Mouse (Mus musculus) ES-E14 (cell line): ENCODE measurements around the gene Fem1a. TPM values are rescaled to one million over a fixed set of nuclear protein-coding genes. Genes with fewer than 3 reads are reported as not detected.
A peak's percentile ranks its signal among the peaks of the same experiment; 100 is the strongest.

Source experiments
- DNase-seq: peaks from one replicate; pipeline ENCODE4 v3.0.0-alpha.2; 2013; ENCODE audit warnings: low read depth, low spot score
- H3K27ac ChIP-seq: 2 replicates; pipeline ENCODE4 v1.5.1; 2012; ENCODE audit warnings: low read depth, mild to moderate bottlenecking, low read length, moderate library complexity, mixed read lengths; ENCODE audit not compliant: poor library complexity, insufficient read depth, severe bottlenecking
- H3K36me3 ChIP-seq: 2 replicates; pipeline ENCODE4 v1.6.1; 2012; ENCODE audit warnings: mild to moderate bottlenecking, low read length, moderate library complexity, mixed read lengths; ENCODE audit not compliant: control insufficient read depth, poor library complexity, insufficient read depth, severe bottlenecking
- H3K4me1 ChIP-seq, 2 experiments: fragments of 150-350 bp in 1 of 2; sonication (generic) in 1 of 2; 2 replicates each; pipeline ENCODE4 v1.6.1; 2012; ENCODE audit warnings: low read length in 2 of 2, mild to moderate bottlenecking in 1 of 2, mixed read lengths in 1 of 2; ENCODE audit not compliant: control insufficient read depth in 2 of 2, insufficient read depth in 2 of 2, poor library complexity in 1 of 2
- H3K4me3 ChIP-seq, 2 experiments: fragments of 150-350 bp in 1 of 2; sonication (generic) in 1 of 2; 2 replicates each; pipeline ENCODE4 v1.5.1; 2012; ENCODE audit warnings: low read length in 2 of 2, low read depth in 1 of 2, mild to moderate bottlenecking in 1 of 2, mixed read lengths in 1 of 2; ENCODE audit not compliant: insufficient read depth in 1 of 2, poor library complexity in 1 of 2, severe bottlenecking in 1 of 2
- H3K9ac ChIP-seq: 2 replicates; pipeline ENCODE4 v1.6.1; 2012; ENCODE audit warnings: low read depth, mild to moderate bottlenecking, low read length, mixed read lengths; ENCODE audit not compliant: poor library complexity, insufficient read depth, severe bottlenecking
- H3K9me3 ChIP-seq: fragments of 150-350 bp; sonication (generic); 2 replicates; pipeline ENCODE4 v1.6.1; 2012; ENCODE audit warnings: low read depth, mild to moderate bottlenecking, low read length; ENCODE audit not compliant: control insufficient read depth, insufficient read depth
- CHD2 ChIP-seq: IDR thresholded peaks from 2 replicates; pipeline ENCODE4 v1.6.1; 2014; ENCODE audit warnings: mild to moderate bottlenecking, low read depth, low read length, inconsistent platforms
- HCFC1 ChIP-seq: IDR thresholded peaks from 2 replicates; pipeline ENCODE4 v1.6.1; 2012; ENCODE audit warnings: low read length, inconsistent platforms, borderline replicate concordance; ENCODE audit not compliant: insufficient read depth
- MAFK ChIP-seq: IDR thresholded peaks from 2 replicates; pipeline ENCODE4 v1.6.1; 2014; ENCODE audit warnings: mild to moderate bottlenecking, low read depth, low read length, inconsistent platforms; ENCODE audit not compliant: insufficient read depth
- ZC3H11A ChIP-seq: IDR thresholded peaks from 2 replicates; pipeline ENCODE4 v1.6.1; 2012; ENCODE audit warnings: low read depth, mild to moderate bottlenecking, inconsistent platforms, low read length, borderline replicate concordance
- ZNF384 ChIP-seq: IDR thresholded peaks from 2 replicates; pipeline ENCODE4 v1.6.1; 2012; ENCODE audit warnings: low read depth, low read length, inconsistent platforms
- in situ Hi-C, 2 experiments: fragments of 600-800 bp; cut with MboI; formaldehyde crosslinking; loops; one replicate each; pipeline ENCODE4 v1.15.1; 2025; ENCODE audit warnings: low sequenced_read_pairs in 2 of 2, inconsistent platforms in 1 of 2; ENCODE audit not compliant: unreplicated experiment in 2 of 2
- total RNA-seq: library from RNA; depleted of rRNA; stranded (reverse); fragments of 300-350 nt; gene quantifications from 2 replicates; pipeline ENCODE4 v1.2.3, GENCODE M21; 2012

Fem1a gene
- total RNA-seq, 1 experiment: 18.8 TPM

- in situ Hi-C loops: no loop called here
- H3K4me1 ChIP-seq: 0 out of 4 replicates have a peak, but pooled peaks cover 0 to 2% of the 10 kb centered on the region in 2 experiments
Measured at GRCm38 (mm10) chr17:56211090-56211489, 45.5 kb upstream of the Fem1a start.

GRCm38 (mm10) chr17:56212676-56213075 lies 43.9 kb upstream of the Fem1a start:
- Histone ChIP-seq H3K4me3 (no peak overlapping the region), H3K4me1 (peaks cover 0 to 6% of the 10 kb centered on the region in 2 experiments; a peak in 1 of 4 replicates), H3K36me3 (peaks cover 33% of the 10 kb centered on the region), H3K27ac (no peak overlapping the region; the same call in 1 of the 2 replicates), H3K9ac (no peak overlapping the region), H3K9me3 (no peaks in the 10 kb centered on the region)
- no peak for DNase-seq
- in situ Hi-C loops: no loop called here
- TF ChIP-seq CHD2: no peak
- TF ChIP-seq HCFC1: no peak
- TF ChIP-seq ZNF384: no peak

More at GRCm38 (mm10) chr17:56211090-56211489, 45.5 kb upstream of the Fem1a start:
- H3K9me3 ChIP-seq: no peaks in the 10 kb centered on the region
- peaks cover 39% of the 10 kb centered on the region for H3K36me3 ChIP-seq
- no peak for DNase-seq
- H3K4me3 ChIP-seq: no peak overlapping the region
- no peak overlapping the region for H3K9ac ChIP-seq
- TF ChIP-seq CHD2 (no peak), ZNF384 (no peak), ZC3H11A (no peak), HCFC1 (no peak), MAFK (no peak)
- no peak overlapping the region for H3K27ac ChIP-seq

DNA sequence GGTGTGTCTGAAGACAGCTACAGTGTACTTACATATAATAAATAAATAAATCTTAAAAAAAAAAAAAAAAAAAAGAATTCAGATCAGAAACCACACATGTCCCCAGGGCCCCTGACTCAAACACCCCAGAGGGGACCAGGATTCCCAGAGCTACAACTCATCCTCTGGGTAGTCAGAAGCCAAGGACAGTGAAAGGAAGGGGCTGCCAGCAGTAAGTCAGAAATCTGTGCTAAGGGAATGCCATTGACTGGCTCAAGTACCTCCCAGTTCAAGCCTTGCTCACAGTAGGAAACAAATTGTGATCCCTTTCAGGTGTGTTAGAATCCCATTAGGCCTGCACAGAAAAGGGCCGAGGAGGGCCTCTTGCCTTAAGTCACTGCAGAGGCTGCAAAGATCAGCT lies 42.4 kb upstream of the Fem1a start:
- no peaks in the 10 kb centered on the region for H3K9me3 ChIP-seq
- H3K27ac ChIP-seq: no peak overlapping the region
- peaks cover 0 to 9% of the 10 kb centered on the region in 2 experiments; a peak in 1 of 4 replicates for H3K4me1 ChIP-seq
- no peak overlapping the region for H3K4me3 ChIP-seq
- no peak overlapping the region for H3K9ac ChIP-seq
- TF ChIP-seq CHD2: no peak
- in situ Hi-C loops: no loop called here
- no peak for DNase-seq
- peaks cover 22% of the 10 kb centered on the region for H3K36me3 ChIP-seq

- in situ Hi-C loops: no loop called here
- no peak for TF ChIP-seq CHD2
- TF ChIP-seq ZNF384: no peak
- TF ChIP-seq HCFC1: no peak
- no peak for TF ChIP-seq MAFK
- TF ChIP-seq ZC3H11A: no peak
- Histone ChIP-seq H3K4me1 (peaks cover 0 to 7% of the 10 kb centered on the region in 2 experiments; a peak in 1 of 4 replicates), H3K4me3 (peak overlapping the region; percentile 80 to 93), H3K9ac (peak overlapping the region; percentile 89), H3K27ac (no peak overlapping the region), H3K36me3 (no peaks in the 10 kb centered on the region; the same call in 1 of the 2 replicates), H3K9me3 (no peaks in the 10 kb centered on the region)
- no peak for DNase-seq
Measured at GRCm38 (mm10) chr17:56217670-56218069, 38.9 kb upstream of the Fem1a start.

GRCm38 (mm10) chr17:56218377-56219191 lies 38.0 kb upstream of the Fem1a start, which contains the start of gene Dpp9:
TSS of gene Dpp9 (minus strand) at chr17:56218905.
- in situ Hi-C loops: no loop called here
- Histone ChIP-seq H3K36me3 (no peaks in the 10 kb centered on the region; the same call in 1 of the 2 replicates), H3K9me3 (no peaks in the 10 kb centered on the region), H3K4me3 (peak within 1 kb of the TSS; percentile 80 to 93), H3K4me1 (peaks cover 0 to 7% of the 10 kb centered on the region in 2 experiments; a peak in 1 of 4 replicates), H3K9ac (peak within 1 kb of the TSS; percentile 89), H3K27ac (no peak within 1 kb of the TSS)
- DNase-seq: peak; percentile 83
- TF ChIP-seq MAFK (no peak), ZC3H11A (no peak), HCFC1 (peak; percentile 83), CHD2 (peak; percentile 76), ZNF384 (no peak)
